Mouse (Mus musculus) forebrain, embryonic 10.5 days (tissue): ENCODE measurements around the gene Arsg. TPM values are rescaled to one million over a fixed set of nuclear protein-coding genes. Genes with fewer than 3 reads are reported as not detected.
"Not testable (repeated sequence)": the region's sequence is repeated elsewhere in the genome, so short reads cannot be mapped to it uniquely, and the experiment has no call there.

Experiments
- DNase-seq: peaks from one replicate; pipeline ENCODE4 v3.0.0-alpha.2; 2017; ENCODE audit warnings: low spot score; ENCODE audit errors: extremely low spot score
- H3K27ac ChIP-seq: fragments of 300-500 bp; sonication (generic); 2 replicates; pipeline ENCODE4 v1.5.1; 2016; ENCODE audit warnings: mild to moderate bottlenecking
- H3K27me3 ChIP-seq: fragments of 300-500 bp; sonication (generic); 2 replicates; pipeline ENCODE4 v1.6.1; 2016; ENCODE audit warnings: mild to moderate bottlenecking; ENCODE audit not compliant: poor library complexity, severe bottlenecking
- H3K36me3 ChIP-seq: fragments of 300-500 bp; sonication (generic); replicated peaks from 2 replicates; pipeline ENCODE4 v1.6.1; 2016; ENCODE audit warnings: mild to moderate bottlenecking, moderate library complexity
- H3K4me1 ChIP-seq: fragments of 300-500 bp; sonication (generic); 2 replicates; pipeline ENCODE4 v1.6.1; 2016
- H3K4me3 ChIP-seq: fragments of 300-500 bp; sonication (generic); 2 replicates; pipeline ENCODE4 v1.5.1; 2016; ENCODE audit warnings: mild to moderate bottlenecking, moderate library complexity
- H3K9me3 ChIP-seq: fragments of 300-500 bp; sonication (generic); 2 replicates; pipeline ENCODE4 v1.6.1; 2016; ENCODE audit warnings: mild to moderate bottlenecking, moderate library complexity
- WGBS: fragments of 180-500 bp; shearing (Covaris S2); methylation state at CpG from one replicate; pipeline ENCODE4 v1.1.7; 2016; 5-methylcytosine and 5-hydroxymethylcytosine counted together
- microRNA-seq: library from miRNA; unstranded; fragments of <30 nt; microRNA quantifications from one replicate; pipeline ENCODE4, GENCODE M21; 2017
- polyA plus RNA-seq: library from polyadenylated mRNA; unstranded; fragments of >200 nt; fragmentation: Nextera tagmentation; extraction: Ambion mirVana; gene quantifications from 2 replicates; pipeline ENCODE4 v1.2.1, GENCODE M21; 2016

The Arsg gene
- polyA plus RNA-seq, 1 experiment from 2014 or later: 2.8 TPM

GRCm38 (mm10) chr11:109611303-109612149, 138.4 kb downstream of the Arsg start, which contains the start of gene Wipi1:
TSS of gene Wipi1 (minus strand) at chr11:109611967.
- Histone ChIP-seq H3K36me3 (no peaks in the 10 kb centered on the region), H3K27ac (peak within 1 kb of the TSS; percentile 89), H3K4me3 (peak within 1 kb of the TSS; percentile 78), H3K4me1 (peaks cover 37% of the 10 kb centered on the region), H3K27me3 (0 out of 2 replicates have a peak, but pooled peaks cover 6% of the 10 kb centered on the region), H3K9me3 (no peaks in the 10 kb centered on the region)
- WGBS: under 1% methylated on average over 58 of the region's 58 CpGs
- peak; percentile 98 for DNase-seq

GRCm38 (mm10) chr11:109612871-109613529, 139.8 kb downstream of the Arsg start:
- Histone ChIP-seq H3K36me3 (no peaks in the 10 kb centered on the region), H3K4me3 (no peak overlapping the region), H3K27ac (no peak overlapping the region), H3K27me3 (0 out of 2 replicates have a peak, but pooled peaks cover 6% of the 10 kb centered on the region), H3K4me1 (peaks cover 40% of the 10 kb centered on the region), H3K9me3 (no peaks in the 10 kb centered on the region)
- 73% methylated on average over 7 of the region's 7 CpGs for WGBS
- no peak for DNase-seq

- WGBS: 71% methylated on average over 9 of the region's 9 CpGs
- Histone ChIP-seq H3K4me1 (peaks cover 31% of the 10 kb centered on the region), H3K9me3 (no peaks in the 10 kb centered on the region), H3K4me3 (no peak overlapping the region), H3K36me3 (no peaks in the 10 kb centered on the region), H3K27ac (no peak overlapping the region), H3K27me3 (peaks cover 8% of the 10 kb centered on the region; the same call in 1 of the 2 replicates)
- no peak for DNase-seq
These were observed 142.1 kb downstream of the Arsg start for GRCm38 (mm10) chr11:109615286-109615685.

GRCm38 (mm10) chr11:109616352-109616751, 143.2 kb downstream of the Arsg start:
- H3K4me1 ChIP-seq: peaks cover 21% of the 10 kb centered on the region
- H3K4me3 ChIP-seq: no peak overlapping the region
- DNase-seq: no peak
- H3K27me3 ChIP-seq: peaks cover 10% of the 10 kb centered on the region; the same call in 1 of the 2 replicates
- WGBS: 81% methylated on average over 4 of the region's 4 CpGs
- no peaks in the 10 kb centered on the region for H3K9me3 ChIP-seq
- H3K27ac ChIP-seq: no peak overlapping the region
- H3K36me3 ChIP-seq: no peaks in the 10 kb centered on the region

- Histone ChIP-seq H3K9me3 (no peaks in the 10 kb centered on the region), H3K27ac (no peak overlapping the region), H3K36me3 (no peaks in the 10 kb centered on the region), H3K4me3 (no peak overlapping the region), H3K27me3 (peaks cover 10% of the 10 kb centered on the region; the same call in 1 of the 2 replicates), H3K4me1 (peaks cover 17% of the 10 kb centered on the region)
- no peak for DNase-seq
- WGBS: 72% methylated on average over 4 of the region's 4 CpGs
These were observed 143.6 kb downstream of the Arsg start for GRCm38 (mm10) chr11:109616766-109617165.

GRCm38 (mm10) chr11:109619055-109619454, 145.9 kb downstream of the Arsg start:
- not testable (repeated sequence) for DNase-seq, H3K27ac ChIP-seq, H3K36me3 ChIP-seq, H3K27me3 ChIP-seq, H3K4me3 ChIP-seq, H3K9me3 ChIP-seq
- peaks cover 19% of the 10 kb centered on the region for H3K4me1 ChIP-seq
- 38% methylated on average over 8 of the region's 8 CpGs for WGBS

GRCm38 (mm10) chr11:109620356-109620755, 147.2 kb downstream of the Arsg start:
- H3K4me1 ChIP-seq: peaks cover 18% of the 10 kb centered on the region
- no peak for DNase-seq
- 86% methylated on average over 6 of the region's 6 CpGs for WGBS
- no peak overlapping the region for H3K27ac ChIP-seq
- no peak overlapping the region for H3K4me3 ChIP-seq
- peaks cover 4% of the 10 kb centered on the region; the same call in 1 of the 2 replicates for H3K27me3 ChIP-seq
- H3K9me3 ChIP-seq: no peaks in the 10 kb centered on the region
- no peaks in the 10 kb centered on the region for H3K36me3 ChIP-seq

- no peaks in the 10 kb centered on the region for H3K9me3 ChIP-seq
- peaks cover 16% of the 10 kb centered on the region for H3K4me1 ChIP-seq
- no peaks in the 10 kb centered on the region for H3K36me3 ChIP-seq
- DNase-seq: peak; percentile 39
- 22% methylated on average over 2 of the region's 2 CpGs for WGBS
- H3K4me3 ChIP-seq: no peak overlapping the region
- H3K27me3 ChIP-seq: peaks cover 4% of the 10 kb centered on the region; the same call in 1 of the 2 replicates
- H3K27ac ChIP-seq: no peak overlapping the region
These were observed 148.0 kb downstream of the Arsg start for GRCm38 (mm10) chr11:109621183-109621582.

GRCm38 (mm10) chr11:109622518-109623037, 149.4 kb downstream of the Arsg start:
- 56% methylated on average over 15 of the region's 15 CpGs for WGBS
- no peak for DNase-seq
- Histone ChIP-seq H3K4me3 (no peak overlapping the region), H3K36me3 (no peaks in the 10 kb centered on the region), H3K27me3 (peaks cover 4% of the 10 kb centered on the region; the same call in 1 of the 2 replicates), H3K27ac (no peak overlapping the region), H3K9me3 (no peaks in the 10 kb centered on the region), H3K4me1 (peaks cover 11% of the 10 kb centered on the region)

Small RNAs within 50 kb of the gene (microRNA-seq; reads per million reads assigned to microRNA genes)
- gene Gm25540: not detected

Other genes with a start within 250 kb of the Arsg start
- gene Rgs9, start 175.2 kb upstream of the Arsg start, polyA plus RNA-seq: 1.3 and 2.0 TPM in 2 replicates
- gene Gna13, start 110.5 kb upstream of the Arsg start, polyA plus RNA-seq: 16.8 and 18.3 TPM in 2 replicates
- not detected in 2 replicates for gene 9930022D16Rik, start 59.5 kb upstream of the Arsg start, polyA plus RNA-seq
- gene Amz2, start 47.4 kb upstream of the Arsg start, polyA plus RNA-seq: 41.9 and 44.4 TPM in 2 replicates
- gene Slc16a6, start 224 bp downstream of the Arsg start, polyA plus RNA-seq: 6.5 and 6.8 TPM in 2 replicates
- gene Wipi1, start 138.6 kb downstream of the Arsg start, polyA plus RNA-seq: 15.7 and 18.4 TPM in 2 replicates
- gene Prkar1a, start 176.0 kb downstream of the Arsg start, polyA plus RNA-seq: 300 TPM in 2 replicates
- gene Fam20a, start 248.9 kb downstream of the Arsg start, polyA plus RNA-seq: 1.2 and 2.0 TPM in 2 replicates